Comparison of ENCODE assay signal across 8 mouse cellular contexts in the genomic region with DNA sequence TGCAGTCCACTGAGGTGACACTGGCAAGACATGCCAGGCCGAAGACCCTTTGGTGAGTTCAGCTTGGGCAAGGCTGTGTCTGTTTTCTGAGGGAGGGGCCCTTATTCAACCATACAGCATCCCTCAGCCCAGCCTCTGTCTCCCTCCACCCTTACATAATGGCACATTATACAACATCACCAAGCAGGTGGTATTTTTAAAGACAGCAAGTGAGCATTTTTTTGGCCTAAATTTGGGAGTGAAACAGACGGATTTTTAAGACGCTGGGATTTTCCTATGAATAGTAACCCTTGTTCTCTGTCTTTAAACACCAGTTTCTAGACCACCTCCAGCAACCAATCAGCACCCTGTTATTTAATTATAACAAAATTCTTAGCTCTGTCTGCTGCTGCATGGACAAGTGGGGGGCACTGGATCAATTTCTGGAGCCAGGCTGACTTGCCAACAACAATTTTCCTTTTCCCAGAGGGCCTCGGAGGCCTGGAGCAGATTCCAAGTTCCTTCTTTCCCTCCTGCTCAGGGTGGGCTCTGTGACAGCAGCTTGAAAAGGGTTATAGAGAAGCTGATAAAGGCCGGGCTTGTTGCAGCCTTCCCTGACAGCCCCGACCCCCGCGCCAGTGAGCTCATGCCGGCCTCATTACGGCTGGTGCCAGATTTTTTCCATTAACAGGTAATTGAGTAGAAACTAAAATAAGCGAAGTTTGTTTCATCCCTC.
DNase-seq lines count a peak whose midpoint lies in the region; ATAC-seq and TF ChIP-seq lines count a peak whose summit lies in the region.

No protein-coding gene starts in this region.

- no peak for TF ChIP-seq POLR2A in kidney, adult 2 months (IDR thresholded peaks at IDR 0.05; ENCODE audit: low read depth, low read length)
- no peak for TF ChIP-seq POLR2A in olfactory bulb, adult 2 months (IDR thresholded peaks at IDR 0.05; ENCODE audit: insufficient read depth, low read depth, low read length)

- no peak overlapping the region; the same call in 1 of the 2 replicates for H3K4me3 ChIP-seq in kidney, embryonic 16.5 days (ENCODE audit: low read length)
- H3K4me3 ChIP-seq in kidney, adult 2 months (ENCODE audit: insufficient read depth, low read depth, low read length) = no peak overlapping the region
- peak overlapping the region; percentile 7; the same call in 1 of the 2 replicates for H3K4me3 ChIP-seq in forebrain, embryonic 15.5 days
- no peak overlapping the region for H3K4me3 ChIP-seq in olfactory bulb, adult 2 months (ENCODE audit: insufficient read depth, low read depth, low read length)

- no peak overlapping the region for H3K27ac ChIP-seq in kidney, embryonic 16.5 days (ENCODE audit: low read length)
- no peak overlapping the region for H3K27ac ChIP-seq in kidney, adult 2 months (ENCODE audit: insufficient read depth, low read depth, low read length)
- H3K27ac ChIP-seq in forebrain, embryonic 15.5 days (replicated peaks) = peak overlapping the region; percentile 25; the same call in 1 of the 2 replicates
- H3K27ac ChIP-seq in olfactory bulb, adult 2 months (ENCODE audit: insufficient read depth, low read depth, low read length) = 0 out of 2 replicates have a peak overlapping the region, but pooled peaks have one; percentile 55

- 28% methylated on average over 11 of the region's 11 CpGs for WGBS in kidney, embryonic 16.5 days
- WGBS in kidney, adult 2 months = 47% methylated on average over 11 of the region's 11 CpGs
- WGBS in forebrain, embryonic 15.5 days = 7% methylated on average over 11 of the region's 11 CpGs
- 20% methylated on average over 11 of the region's 11 CpGs for WGBS in olfactory bulb, adult 2 months

- TF ChIP-seq CTCF in kidney, adult 2 months (conservative IDR thresholded peaks at IDR 0.05; ENCODE audit: insufficient read depth, insufficient read length, low read depth, low read length) = no peak
- no peak for TF ChIP-seq CTCF in olfactory bulb, adult 2 months (IDR thresholded peaks at IDR 0.05; ENCODE audit: insufficient read depth, low read depth, low read length)

- no peaks in the 10 kb centered on the region for H3K27me3 ChIP-seq in kidney, embryonic 16.5 days (ENCODE audit: insufficient read depth, low read length)
- H3K27me3 ChIP-seq in kidney, adult 2 months (replicated peaks; ENCODE audit: control insufficient read depth, insufficient read depth, low read length) = no peaks in the 10 kb centered on the region
- H3K27me3 ChIP-seq in forebrain, embryonic 15.5 days = peaks cover 14% of the 10 kb centered on the region; the same call in 1 of the 2 replicates

- H3K9ac ChIP-seq in kidney, embryonic 16.5 days (replicated peaks; ENCODE audit: low read length) = peak overlapping the region; percentile 35; the same call in 1 of the 2 replicates
- H3K9ac ChIP-seq in forebrain, embryonic 15.5 days (replicated peaks) = no peak overlapping the region

- ATAC-seq in kidney, embryonic 16.5 days (ENCODE audit: low FRiP score, low TSS enrichment) = no peak
- ATAC-seq in forebrain, embryonic 15.5 days (replicated peaks) = peak; percentile 94
- no peak for ATAC-seq in CD4-positive, CD25-positive, alpha-beta regulatory T cell, adult 4 months

- no peak for DNase-seq in kidney, adult 2 months
- DNase-seq in left cerebral cortex, adult 18-20 months (ENCODE audit: low spot score in 2 of 2) = peak; percentile 25 to 41
- no peak for DNase-seq in ovary, postnatal 36 days (ENCODE audit: low spot score)
- no peak for DNase-seq in urinary bladder, postnatal 4 days (ENCODE audit: low spot score in 2 of 2)

- peak overlapping the region; percentile 39 for H3K4me2 ChIP-seq in kidney, embryonic 16.5 days (replicated peaks; ENCODE audit: low read depth, low read length)
- peak overlapping the region; percentile 36 for H3K4me2 ChIP-seq in forebrain, embryonic 15.5 days (replicated peaks)

- peaks cover 13% of the 10 kb centered on the region for H3K4me1 ChIP-seq in kidney, embryonic 16.5 days (ENCODE audit: insufficient read depth, low read length)
- H3K4me1 ChIP-seq in kidney, adult 2 months (ENCODE audit: control insufficient read depth, insufficient read depth, low read length) = no peaks in the 10 kb centered on the region
- peaks cover 16% of the 10 kb centered on the region for H3K4me1 ChIP-seq in forebrain, embryonic 15.5 days
- peaks cover 12% of the 10 kb centered on the region for H3K4me1 ChIP-seq in olfactory bulb, adult 2 months (ENCODE audit: control insufficient read depth, insufficient read depth, low read length)

- H3K36me3 ChIP-seq in kidney, embryonic 16.5 days (ENCODE audit: insufficient read depth, low read length) = no peaks in the 10 kb centered on the region
- no peaks in the 10 kb centered on the region for H3K36me3 ChIP-seq in kidney, adult 2 months (ENCODE audit: control insufficient read depth, insufficient read depth, low read length)
- H3K36me3 ChIP-seq in forebrain, embryonic 15.5 days = no peaks in the 10 kb centered on the region

- H3K9me3 ChIP-seq in kidney, embryonic 16.5 days (ENCODE audit: low read length) = no peaks in the 10 kb centered on the region
- no peaks in the 10 kb centered on the region for H3K9me3 ChIP-seq in forebrain, embryonic 15.5 days

Comparison
In these comparisons a context has a peak if more than half of its experiments do, and no peak if none do; other contexts are left out.
1. H3K27ac ChIP-seq: peak in forebrain, embryonic 15.5 days (single experiment) and olfactory bulb, adult 2 months (single experiment); none in kidney, embryonic 16.5 days (single experiment) and kidney, adult 2 months (single experiment).
2. DNase-seq: peak in left cerebral cortex, adult 18-20 months (2 of 2); none in kidney, adult 2 months (single experiment), ovary, postnatal 36 days (single experiment) and urinary bladder, postnatal 4 days (0 of 2).